Mouse (Mus musculus) hindbrain, embryonic 15.5 days (tissue): ENCODE results near the gene Fbp1. TPM values are rescaled to one million over a fixed set of nuclear protein-coding genes. Genes with fewer than 3 reads are reported as not detected.
"Not testable (repeated sequence)": the region's sequence is repeated elsewhere in the genome, so short reads cannot be mapped to it uniquely, and the experiment has no call there.

Experiments
- ATAC-seq: fragments of 200-750 bp; cut with Nextera tagmentation; 2 replicates; pipeline ENCODE4 v1.8.0; 2017; ENCODE audit warnings: low read depth, moderate number of reproducible peaks, moderate TSS enrichment; ENCODE audit not compliant: low FRiP score
- H3K27ac ChIP-seq: fragments of 300-500 bp; sonication (generic); replicated peaks from 2 replicates; pipeline ENCODE4 v1.5.1; 2015; ENCODE audit warnings: mild to moderate bottlenecking, inconsistent platforms
- H3K27me3 ChIP-seq: fragments of 300-500 bp; sonication (generic); 2 replicates; pipeline ENCODE4 v1.6.1; 2015; ENCODE audit warnings: control low read depth, inconsistent platforms
- H3K36me3 ChIP-seq: fragments of 300-500 bp; sonication (generic); 2 replicates; pipeline ENCODE4 v1.6.1; 2015; ENCODE audit warnings: control low read depth, inconsistent platforms
- H3K4me1 ChIP-seq: fragments of 300-500 bp; sonication (generic); replicated peaks from 2 replicates; pipeline ENCODE4 v1.6.1; 2015; ENCODE audit warnings: control low read depth, inconsistent platforms
- H3K4me2 ChIP-seq: fragments of 300-500 bp; sonication (generic); 2 replicates; pipeline ENCODE4 v1.6.1; 2015; ENCODE audit warnings: moderate library complexity, mild to moderate bottlenecking, inconsistent platforms
- H3K4me3 ChIP-seq: fragments of 300-500 bp; sonication (generic); 2 replicates; pipeline ENCODE4 v1.5.1; 2015; ENCODE audit warnings: mild to moderate bottlenecking, inconsistent platforms
- H3K9ac ChIP-seq: fragments of 300-500 bp; sonication (generic); 2 replicates; pipeline ENCODE4 v1.6.1; 2015; ENCODE audit warnings: inconsistent platforms
- H3K9me3 ChIP-seq: fragments of 300-500 bp; sonication (generic); 2 replicates; pipeline ENCODE4 v1.6.1; 2016; ENCODE audit warnings: control low read depth, inconsistent platforms
- WGBS: fragments of 180-500 bp; shearing (Covaris S2); methylation state at CpG from one replicate; pipeline ENCODE4 v1.1.7; 2015; 5-methylcytosine and 5-hydroxymethylcytosine counted together
- polyA plus RNA-seq: library from polyadenylated mRNA; unstranded; fragments of >200 nt; fragmentation: Nextera tagmentation; extraction: Ambion mirVana; gene quantifications from 2 replicates; pipeline ENCODE4 v1.2.1, GENCODE M21; 2015

The Fbp1 gene
- polyA plus RNA-seq, 1 experiment from 2014 or later, result 0.49 TPM

DNA sequence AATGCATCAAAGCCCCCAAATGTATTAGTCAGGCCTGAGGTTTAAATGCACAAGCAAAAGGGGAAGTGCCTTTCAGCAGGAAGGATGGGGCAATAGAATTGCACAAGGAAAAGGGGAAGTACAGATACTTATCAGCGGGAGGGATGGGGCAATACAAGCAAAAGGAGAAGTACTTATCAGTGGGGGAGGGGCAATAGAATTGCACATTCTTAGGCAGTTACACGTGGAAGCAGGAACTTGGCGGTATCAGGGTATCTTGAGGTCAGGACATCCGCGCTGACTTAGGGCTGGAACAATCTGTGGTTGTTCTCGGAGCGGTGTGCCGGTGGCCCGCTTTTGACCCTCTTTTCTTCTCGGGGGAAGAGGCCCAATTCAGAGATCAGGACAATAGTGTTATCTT is 28.8 kb downstream of the Fbp1 start:
- H3K4me3 ChIP-seq, H3K9ac ChIP-seq, H3K9me3 ChIP-seq, H3K4me2 ChIP-seq, H3K4me1 ChIP-seq, H3K27ac ChIP-seq, H3K36me3 ChIP-seq, ATAC-seq, H3K27me3 ChIP-seq: not testable (repeated sequence)
- 83% methylated on average over 10 of the region's 10 CpGs for WGBS

DNA sequence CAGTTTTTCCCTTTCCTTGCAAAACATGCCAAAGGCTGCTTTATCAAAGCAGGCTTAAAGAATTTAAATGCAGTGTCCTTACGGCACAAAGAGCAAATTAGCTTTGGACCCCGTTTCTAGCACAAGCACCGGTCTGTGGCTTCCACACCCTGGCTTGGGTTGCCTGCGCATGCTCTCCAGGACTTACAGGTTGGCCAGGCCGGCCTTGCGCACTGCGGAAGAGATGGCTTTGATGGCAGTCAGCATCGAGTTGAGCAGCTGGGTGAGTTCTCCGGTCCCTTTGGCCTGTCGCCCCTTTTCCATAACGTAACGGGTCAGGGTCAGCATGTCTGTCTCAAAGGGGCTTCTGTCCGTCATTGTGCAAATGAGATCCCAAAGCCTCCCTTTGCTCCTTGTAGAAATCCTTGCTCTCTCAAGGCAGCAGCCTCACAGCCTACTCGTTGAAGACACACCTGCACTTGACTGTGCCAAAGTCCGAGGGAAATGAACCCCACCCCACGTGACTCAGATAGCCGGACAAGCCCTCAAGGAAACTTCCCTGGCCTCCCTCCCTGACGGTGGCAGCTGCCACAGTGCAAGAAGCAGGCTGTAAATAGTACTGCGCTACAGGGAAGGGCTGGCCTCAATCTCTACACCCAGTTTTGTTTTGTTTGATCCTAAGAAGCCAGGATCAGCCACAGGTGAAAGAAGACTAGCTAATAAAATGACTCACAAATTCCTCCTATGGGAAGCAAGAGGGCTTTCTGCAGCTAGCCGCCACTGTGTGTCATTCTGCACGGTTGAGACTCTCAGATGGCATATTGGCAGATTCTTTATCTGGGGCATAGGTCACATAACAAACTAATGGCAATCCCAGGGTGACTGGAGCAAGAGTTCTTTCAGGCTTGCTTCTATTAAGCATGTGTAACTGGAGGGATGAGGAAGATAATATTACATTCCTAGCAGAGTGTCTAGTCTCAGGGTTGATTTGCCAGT is 29.9 kb downstream of the Fbp1 start, which contains the start of gene Fbp2:
Gene Fbp2 (minus strand): TSS at position 482 of the 975 bp plus-strand sequence.
- no peaks in the 10 kb centered on the region for H3K27me3 ChIP-seq
- no peaks in the 10 kb centered on the region for H3K9me3 ChIP-seq
- no peak within 1 kb of the TSS for H3K4me2 ChIP-seq
- 0 out of 2 replicates have a peak, but pooled peaks cover 2% of the 10 kb centered on the region for H3K4me1 ChIP-seq
- no peaks in the 10 kb centered on the region for H3K36me3 ChIP-seq
- no peak within 1 kb of the TSS for H3K4me3 ChIP-seq
- H3K9ac ChIP-seq, result no peak within 1 kb of the TSS
- no peak within 1 kb of the TSS for H3K27ac ChIP-seq
- 77% methylated on average over 21 of the region's 21 CpGs for WGBS
- no peak for ATAC-seq

DNA sequence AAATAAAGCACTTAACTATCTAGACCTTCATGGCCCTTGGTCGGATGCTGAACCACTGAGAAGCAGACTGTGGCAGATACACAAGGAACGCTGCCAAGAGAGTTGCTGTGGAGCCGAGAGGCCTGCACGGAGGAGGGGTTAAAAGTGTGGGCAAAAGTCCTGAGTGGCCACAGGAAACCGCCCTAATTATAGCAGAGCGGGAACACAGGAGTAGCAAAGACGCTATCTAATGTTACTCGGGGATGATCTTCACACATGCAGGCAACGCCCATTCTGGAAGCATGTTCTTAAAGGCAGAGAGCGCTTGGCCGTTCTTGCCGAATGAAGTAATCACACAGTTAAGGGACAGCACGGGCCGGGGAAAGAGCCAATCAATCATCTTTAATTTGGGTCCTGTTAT is 31.2 kb downstream of the Fbp1 start:
- ATAC-seq, result 0 out of 2 replicates have a peak, but pooled peaks have one; percentile 3
- no peak overlapping the region for H3K27ac ChIP-seq
- H3K9me3 ChIP-seq, result no peaks in the 10 kb centered on the region
- 88% methylated on average over 14 of the region's 14 CpGs for WGBS
- no peak overlapping the region for H3K4me3 ChIP-seq
- H3K9ac ChIP-seq, result no peak overlapping the region
- no peaks in the 10 kb centered on the region for H3K27me3 ChIP-seq
- H3K4me1 ChIP-seq, result 0 out of 2 replicates have a peak, but pooled peaks cover 2% of the 10 kb centered on the region
- H3K4me2 ChIP-seq, result no peak overlapping the region
- H3K36me3 ChIP-seq, result no peaks in the 10 kb centered on the region

DNA sequence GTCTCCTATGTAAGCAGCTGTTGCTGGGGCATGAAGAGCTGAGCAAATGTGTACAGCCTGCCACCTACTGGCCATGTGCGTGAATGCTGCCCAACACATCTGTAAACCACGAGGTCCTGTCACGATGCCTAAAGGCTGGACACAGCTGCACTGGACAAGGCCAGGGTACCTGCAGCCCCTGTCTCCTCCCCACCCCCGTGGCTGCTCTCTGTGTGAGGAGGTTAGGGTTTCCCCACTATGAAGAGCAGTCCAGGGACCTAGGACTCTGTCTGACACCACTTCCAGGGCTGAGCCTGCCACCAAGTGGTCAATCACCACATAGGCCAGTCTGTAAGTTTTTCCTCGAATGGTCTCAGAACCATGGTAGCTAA is 31.8 kb downstream of the Fbp1 start:
- Histone ChIP-seq H3K4me2 (peak overlapping the region; percentile 81), H3K27ac (0 out of 2 replicates have a peak overlapping the region, but pooled peaks have one; percentile 39), H3K27me3 (no peaks in the 10 kb centered on the region), H3K9ac (peak overlapping the region; percentile 40), H3K9me3 (no peaks in the 10 kb centered on the region), H3K36me3 (no peaks in the 10 kb centered on the region), H3K4me3 (peak overlapping the region; percentile 44), H3K4me1 (0 out of 2 replicates have a peak, but pooled peaks cover 2% of the 10 kb centered on the region)
- ATAC-seq, result peak; percentile 96
- 2% methylated on average over 5 of the region's 5 CpGs for WGBS

DNA sequence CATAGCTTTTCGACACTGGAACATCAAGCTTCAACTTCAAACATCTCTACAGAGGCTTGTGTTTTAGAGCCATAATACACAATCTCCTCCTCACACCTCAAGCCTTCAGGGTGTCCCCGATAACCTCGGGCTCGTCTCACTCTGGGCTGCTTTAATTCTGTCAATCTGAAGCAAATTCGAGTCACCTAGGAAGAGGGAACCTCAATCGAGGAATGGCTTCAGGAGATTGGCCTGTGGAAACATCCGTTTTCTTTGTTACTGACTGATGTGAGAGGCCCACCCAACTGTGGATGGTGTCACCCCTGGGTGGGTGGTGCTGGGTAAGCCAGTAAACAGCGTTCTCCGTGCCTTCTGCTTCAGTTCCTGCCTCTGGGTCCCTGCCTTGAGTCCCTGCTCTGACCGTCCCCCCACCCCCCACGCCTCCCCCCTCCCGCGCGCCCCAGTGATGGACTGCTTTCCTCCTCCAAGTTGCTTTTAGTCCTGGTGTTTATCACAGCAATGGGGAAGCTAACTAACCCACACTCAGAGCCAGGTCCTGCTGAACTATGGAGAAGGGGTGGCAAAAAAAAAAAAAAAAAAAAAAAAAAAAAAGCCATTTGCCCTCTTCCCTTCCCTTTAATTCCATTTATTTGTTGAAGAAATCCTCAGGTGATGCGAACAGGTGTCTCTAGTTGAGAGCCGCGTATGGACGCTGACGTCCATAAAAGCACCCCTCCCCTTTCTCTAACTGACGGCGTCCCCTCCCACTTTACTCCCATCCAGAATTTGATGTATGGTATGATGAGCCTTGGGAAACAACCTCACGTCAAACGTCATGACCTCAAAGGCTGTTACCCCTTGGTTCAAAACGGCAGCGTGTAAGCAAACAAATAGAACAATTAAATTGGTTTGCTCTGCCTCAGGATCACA is 32.4 kb downstream of the Fbp1 start:
- Histone ChIP-seq H3K9me3 (no peaks in the 10 kb centered on the region), H3K4me2 (peak overlapping the region; percentile 81), H3K36me3 (no peaks in the 10 kb centered on the region), H3K27me3 (no peaks in the 10 kb centered on the region), H3K4me3 (peak overlapping the region; percentile 44), H3K4me1 (0 out of 2 replicates have a peak, but pooled peaks cover 2% of the 10 kb centered on the region), H3K9ac (peak overlapping the region; percentile 40), H3K27ac (no peak overlapping the region)
- 35% methylated on average over 25 of the region's 25 CpGs for WGBS
- peak; percentile 35 for ATAC-seq

DNA sequence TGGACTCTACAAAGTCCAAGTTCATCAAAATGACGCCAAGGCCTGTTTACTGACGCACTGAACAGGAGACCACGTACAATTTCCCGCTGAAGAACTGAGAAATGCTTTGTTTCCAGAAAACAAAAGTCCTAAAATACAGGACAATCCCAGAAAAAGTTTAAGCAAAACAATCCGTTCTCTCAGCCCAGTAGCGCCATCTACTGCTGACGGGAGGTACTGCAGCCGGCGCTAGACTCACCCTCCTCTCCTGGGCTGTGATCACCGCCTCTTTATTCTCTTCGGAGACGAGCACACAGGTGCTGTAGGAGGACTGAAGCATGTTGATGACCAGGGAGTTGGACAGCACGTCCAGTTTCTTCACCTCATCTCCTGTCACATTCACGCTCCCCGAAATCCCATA is 33.4 kb downstream of the Fbp1 start:
- H3K36me3 ChIP-seq, result no peaks in the 10 kb centered on the region
- no peak for ATAC-seq
- no peaks in the 10 kb centered on the region for H3K27me3 ChIP-seq
- no peak overlapping the region for H3K4me3 ChIP-seq
- peak overlapping the region; percentile 45 for H3K4me2 ChIP-seq
- H3K4me1 ChIP-seq, result 0 out of 2 replicates have a peak, but pooled peaks cover 2% of the 10 kb centered on the region
- H3K27ac ChIP-seq, result no peak overlapping the region
- 9% methylated on average over 15 of the region's 15 CpGs for WGBS
- no peaks in the 10 kb centered on the region for H3K9me3 ChIP-seq
- no peak overlapping the region for H3K9ac ChIP-seq

DNA sequence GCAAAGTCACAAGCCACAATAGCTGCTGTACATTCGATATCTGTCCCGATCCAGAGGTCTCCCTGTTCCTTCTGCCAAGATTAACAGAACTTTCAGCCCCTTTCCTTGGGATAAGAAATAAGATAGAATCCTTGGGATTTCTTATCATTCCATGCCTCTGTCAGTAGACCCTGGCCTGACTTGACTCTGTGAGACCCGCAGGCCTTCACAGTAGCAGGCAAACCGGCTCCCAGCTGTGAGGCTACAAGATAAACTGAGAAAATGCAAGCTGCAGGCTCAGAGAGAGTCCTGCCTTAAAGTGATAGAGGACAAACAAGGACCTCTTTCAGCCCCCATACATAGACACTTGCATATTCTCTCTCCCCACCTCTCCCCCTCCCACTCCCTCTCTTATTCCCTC is 54.7 kb downstream of the Fbp1 start:
- Histone ChIP-seq H3K9ac (no peak overlapping the region), H3K4me3 (no peak overlapping the region), H3K4me2 (no peak overlapping the region), H3K27ac (no peak overlapping the region), H3K36me3 (no peaks in the 10 kb centered on the region), H3K9me3 (no peaks in the 10 kb centered on the region), H3K4me1 (no peaks in the 10 kb centered on the region), H3K27me3 (no peaks in the 10 kb centered on the region)
- 44% methylated on average over 4 of the region's 4 CpGs for WGBS
- ATAC-seq, result no peak

DNA sequence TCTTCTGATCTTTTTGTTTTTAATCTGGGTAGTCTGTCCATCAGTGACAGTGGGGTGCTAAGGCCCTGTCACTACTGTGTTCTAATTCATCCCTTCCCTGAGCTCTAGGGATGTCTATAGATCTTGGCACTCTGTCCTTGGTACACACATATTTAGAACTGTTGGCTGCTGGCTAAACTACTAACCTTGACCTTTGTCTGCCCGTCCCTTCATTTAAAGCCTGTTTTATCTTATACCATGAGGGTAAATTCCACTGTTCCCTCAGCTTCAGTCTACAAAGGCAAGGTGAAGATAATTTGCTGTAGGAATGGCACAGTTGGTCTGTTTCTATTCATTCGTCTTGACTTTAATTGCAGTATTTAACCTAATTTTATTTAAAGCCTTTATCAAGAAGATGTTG is 55.8 kb downstream of the Fbp1 start:
- Histone ChIP-seq H3K27ac (no peak overlapping the region), H3K4me2 (no peak overlapping the region), H3K4me1 (no peaks in the 10 kb centered on the region), H3K27me3 (no peaks in the 10 kb centered on the region), H3K9ac (no peak overlapping the region), H3K4me3 (no peak overlapping the region), H3K9me3 (no peaks in the 10 kb centered on the region), H3K36me3 (no peaks in the 10 kb centered on the region)
- ATAC-seq, result no peak
- WGBS, result 86% methylated on average over 2 of the region's 2 CpGs

DNA sequence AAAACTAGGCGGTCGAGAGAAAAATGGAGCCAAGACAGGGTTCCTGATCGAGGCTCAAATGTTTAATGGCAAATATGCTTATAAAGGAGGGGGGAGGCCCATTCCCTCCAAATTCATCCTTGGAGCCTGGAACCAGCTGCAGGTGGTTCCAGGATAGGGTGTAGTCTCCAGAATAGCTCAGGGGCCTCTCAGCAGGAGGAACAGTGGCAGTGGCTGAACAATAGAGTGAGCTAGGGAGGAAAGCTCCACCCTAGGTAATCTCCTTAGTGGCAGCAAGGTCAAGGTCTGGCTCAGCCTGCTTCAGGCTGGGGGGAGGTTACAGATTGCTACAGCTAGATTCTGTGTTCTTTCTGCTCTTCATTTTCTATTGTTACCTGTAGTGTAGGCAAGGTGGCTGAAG is 72.4 kb downstream of the Fbp1 start:
- H3K9ac ChIP-seq, H3K27me3 ChIP-seq, H3K9me3 ChIP-seq, H3K36me3 ChIP-seq, H3K4me1 ChIP-seq, H3K4me2 ChIP-seq, ATAC-seq, H3K4me3 ChIP-seq, H3K27ac ChIP-seq: not testable (repeated sequence)
- 82% methylated on average over 3 of the region's 3 CpGs for WGBS
